Mouse (Mus musculus): ENCODE measurements at regions not wholly inside any gene's neighbourhood (a gene's known extent, or its start where the extent isn't known, plus 50 kb on each side); places are given as distances from the start of the nearest gene placed in this dataset.
A peak's percentile ranks its signal among the peaks of the same experiment; 100 is the strongest.

DNA sequence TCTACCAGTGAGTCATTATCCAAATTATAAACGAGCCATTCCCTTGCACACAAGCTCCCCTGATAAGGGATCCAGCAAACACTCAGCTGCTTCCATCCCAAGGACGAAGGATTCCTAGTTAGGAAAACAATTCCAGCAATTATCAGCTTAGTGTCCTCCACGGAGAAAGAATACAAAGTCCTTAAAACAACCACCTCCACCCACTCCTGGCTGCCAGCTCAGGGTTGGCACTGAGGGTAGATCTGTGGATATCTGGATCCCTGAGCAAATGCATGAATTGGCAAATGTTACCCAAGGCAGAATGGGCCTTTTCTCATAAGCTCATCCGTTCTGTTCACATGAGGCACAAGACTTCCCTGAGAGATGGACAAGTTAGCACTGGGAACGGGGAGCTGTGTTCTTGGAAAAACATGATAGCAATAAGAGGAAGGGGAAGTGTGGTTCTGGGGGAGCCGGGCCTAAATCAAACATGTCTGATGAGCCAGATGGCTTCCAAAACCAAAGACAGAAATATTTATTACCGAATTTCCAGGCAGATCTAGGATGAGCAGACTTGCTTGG is 368.1 kb upstream of the Runx1 start:
- DNase-seq (ENCODE audit: low spot score in 2 of 2): peak; percentile 5

DNA sequence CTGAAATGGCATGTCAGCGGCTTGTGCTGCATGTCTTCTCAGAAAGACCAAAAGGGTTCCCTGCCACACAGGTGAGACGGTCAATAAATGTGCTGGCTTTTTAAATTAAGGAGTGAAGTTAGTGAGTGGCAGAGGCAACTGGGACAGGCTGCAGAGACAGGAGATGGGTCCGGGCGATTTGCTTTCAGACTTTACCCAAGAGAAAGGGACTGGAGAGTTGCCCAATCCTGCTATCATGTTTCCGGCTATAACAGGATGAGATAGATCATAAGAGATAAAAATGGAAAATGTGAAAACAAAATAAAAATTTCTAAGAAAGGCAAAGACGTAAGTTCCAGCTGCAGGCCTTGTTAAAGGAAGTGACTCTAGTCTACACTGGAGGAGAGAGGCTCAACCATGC is 367.3 kb upstream of the Runx1 start:
- DNase-seq (ENCODE audit: low spot score in 2 of 2): no peak

DNA sequence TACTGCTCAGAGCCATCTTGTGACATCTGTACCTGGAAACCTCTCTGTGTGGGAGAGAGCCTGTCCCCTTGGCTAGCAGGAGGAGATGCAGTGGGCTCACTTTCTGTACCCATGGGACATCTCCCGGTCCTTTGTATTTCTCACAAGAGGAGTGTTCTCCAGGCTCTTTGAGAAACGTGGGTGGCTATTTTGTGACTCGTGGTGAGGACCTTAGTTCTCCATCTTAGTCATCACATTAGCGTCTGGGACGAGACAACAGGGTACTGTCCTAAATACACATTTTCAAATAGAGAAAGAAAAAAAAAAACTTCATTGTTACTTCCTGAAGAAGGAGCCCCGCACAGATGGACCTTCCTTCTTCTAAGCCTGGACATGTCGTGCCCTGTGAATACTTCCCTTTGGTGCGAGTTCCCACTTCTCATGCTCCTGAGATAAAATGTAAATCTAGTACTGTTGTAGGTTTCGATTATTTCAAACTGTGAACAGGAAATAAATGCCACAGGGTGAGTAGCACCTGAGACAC is 366.8 kb upstream of the Runx1 start:
- no peak for DNase-seq (ENCODE audit: low spot score in 2 of 2)

DNA sequence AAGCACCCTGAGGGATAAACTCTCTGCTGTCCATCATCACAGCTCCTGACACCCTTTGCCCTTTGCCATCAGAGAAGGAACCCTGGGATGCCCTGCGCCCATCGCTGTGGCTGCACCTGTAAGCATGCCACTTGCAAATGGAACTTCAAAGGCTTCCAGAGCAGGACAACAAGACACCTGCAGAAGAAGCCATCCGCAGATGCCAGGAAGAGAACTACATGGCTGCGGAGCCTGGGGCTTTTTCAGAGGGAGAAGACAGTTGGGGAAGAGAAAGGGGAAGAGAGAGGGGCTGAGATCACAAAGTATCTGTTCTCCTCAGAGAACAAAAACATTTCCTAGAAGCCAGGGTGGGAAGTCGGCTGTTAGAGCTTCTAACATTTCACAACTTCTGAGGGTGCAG is 365.2 kb upstream of the Runx1 start:
- no peak for DNase-seq (ENCODE audit: low spot score in 2 of 2)

DNA sequence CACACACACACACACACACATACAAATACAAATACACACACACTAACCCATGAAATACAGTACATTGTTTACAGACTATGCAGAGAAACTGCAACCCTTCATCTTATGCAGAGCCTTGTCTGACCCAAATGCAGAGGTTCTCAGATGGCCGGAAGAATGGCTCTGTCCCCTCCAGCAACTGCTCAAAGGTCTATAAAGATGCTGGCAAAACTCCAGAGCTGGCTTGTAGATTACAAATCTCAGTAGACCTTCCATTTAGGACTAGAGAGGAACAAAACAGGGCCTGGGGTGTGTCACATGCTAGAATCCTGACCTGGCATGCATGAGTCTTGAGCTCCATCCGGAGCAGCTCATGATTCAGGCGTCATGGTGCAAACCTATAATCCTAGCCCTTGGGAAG is 364.4 kb upstream of the Runx1 start:
- no peak for DNase-seq (ENCODE audit: low spot score in 2 of 2)

DNA sequence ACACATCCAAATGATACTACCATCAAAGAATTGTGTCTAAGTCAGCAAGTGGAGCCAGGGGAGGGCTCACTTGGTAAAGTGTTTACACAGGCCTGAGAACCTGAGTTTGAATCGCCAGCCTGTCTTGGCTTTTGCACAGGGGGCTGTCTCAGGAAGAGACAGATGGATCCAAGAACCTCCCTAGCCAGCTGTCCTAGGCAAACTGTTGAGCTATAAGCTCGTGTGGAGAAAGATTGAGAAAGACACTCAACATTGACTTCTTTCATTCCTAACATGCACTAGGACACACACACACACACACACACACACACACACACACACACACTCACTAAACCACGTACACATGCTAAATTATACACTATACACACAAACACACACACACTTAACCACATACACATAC is 363.9 kb upstream of the Runx1 start:
- no peak for DNase-seq (ENCODE audit: low spot score in 2 of 2)

DNA sequence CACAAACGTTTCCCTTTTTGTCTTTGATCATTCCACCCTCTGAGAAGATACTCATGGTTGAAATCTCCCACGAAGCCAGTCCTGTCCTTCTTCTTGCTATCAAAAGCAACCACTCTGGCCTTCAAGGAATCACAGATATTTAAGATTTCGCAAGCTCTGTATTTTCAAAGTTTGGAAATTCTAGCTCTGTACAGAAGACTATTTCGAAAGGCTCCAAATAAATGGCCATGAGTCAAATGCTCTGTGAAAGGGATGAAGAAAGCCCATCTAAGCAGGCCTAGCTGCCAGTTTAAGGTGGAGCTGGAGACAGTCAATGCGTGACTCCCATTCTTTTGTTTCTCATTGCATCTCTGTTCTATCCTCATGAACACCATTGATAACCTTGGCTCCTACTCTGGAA is 363.5 kb upstream of the Runx1 start:
- DNase-seq (ENCODE audit: low spot score in 2 of 2): no peak

DNA sequence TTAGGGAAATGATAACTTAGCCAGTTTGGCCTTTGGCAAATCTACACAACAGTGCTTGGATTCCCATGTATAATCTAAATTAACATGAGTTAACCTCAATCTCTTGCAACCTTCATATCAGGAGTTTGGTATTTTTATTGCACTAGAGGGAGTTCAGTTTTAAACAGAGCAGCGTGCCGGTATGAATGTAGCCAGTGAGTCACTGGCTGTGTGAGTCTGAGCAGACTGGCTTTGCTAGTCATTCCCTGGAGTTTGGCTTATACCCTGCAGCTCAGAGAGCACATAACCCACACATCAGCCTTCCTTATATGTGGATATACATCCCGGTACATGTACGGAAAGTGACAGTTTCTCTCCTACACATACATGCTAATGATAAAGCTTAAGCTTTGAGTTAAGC is 360.6 kb upstream of the Runx1 start:
- DNase-seq (ENCODE audit: low spot score in 2 of 2): peak in 1 of 2 experiments; percentile 10

DNA sequence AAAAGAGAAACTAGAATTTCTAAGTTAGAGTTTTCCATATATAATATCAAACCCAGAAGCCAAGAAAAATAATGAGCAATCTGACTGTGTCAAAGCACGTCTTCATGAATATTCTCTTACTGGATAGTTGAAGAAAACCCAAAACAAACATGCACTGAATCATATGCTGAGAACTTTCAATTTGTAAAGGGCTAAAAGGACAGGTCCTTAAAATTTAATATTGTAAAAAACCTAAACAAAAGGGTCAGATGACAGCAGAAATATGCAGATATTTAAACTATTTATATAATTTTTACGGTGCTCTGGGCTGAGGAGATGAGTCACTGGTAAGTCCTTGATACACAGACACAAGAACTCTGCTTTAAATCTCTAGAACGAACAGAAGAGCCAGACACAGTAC is 356.7 kb upstream of the Runx1 start:
- no peak for DNase-seq (ENCODE audit: low spot score in 2 of 2)

DNA sequence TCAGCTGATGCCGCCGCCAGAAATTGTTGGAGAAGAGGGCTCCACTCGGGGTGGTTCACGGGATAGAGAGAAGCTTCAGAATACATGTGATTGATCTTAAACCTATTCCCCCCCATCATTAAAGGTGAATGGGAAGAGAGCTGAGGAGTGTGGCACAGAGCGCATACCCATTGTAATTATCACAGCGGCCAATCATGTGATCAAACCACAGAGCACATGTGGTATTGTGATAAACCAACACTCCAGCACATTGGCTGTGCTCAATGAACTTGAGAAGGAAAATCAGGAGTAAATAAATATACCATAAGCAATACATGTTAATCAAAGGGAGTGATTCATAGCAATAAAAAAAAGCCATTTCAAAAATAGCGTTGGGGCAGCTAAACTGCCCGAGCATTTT is 355.5 kb upstream of the Runx1 start:
- no peak for DNase-seq (ENCODE audit: low spot score in 2 of 2)

DNA sequence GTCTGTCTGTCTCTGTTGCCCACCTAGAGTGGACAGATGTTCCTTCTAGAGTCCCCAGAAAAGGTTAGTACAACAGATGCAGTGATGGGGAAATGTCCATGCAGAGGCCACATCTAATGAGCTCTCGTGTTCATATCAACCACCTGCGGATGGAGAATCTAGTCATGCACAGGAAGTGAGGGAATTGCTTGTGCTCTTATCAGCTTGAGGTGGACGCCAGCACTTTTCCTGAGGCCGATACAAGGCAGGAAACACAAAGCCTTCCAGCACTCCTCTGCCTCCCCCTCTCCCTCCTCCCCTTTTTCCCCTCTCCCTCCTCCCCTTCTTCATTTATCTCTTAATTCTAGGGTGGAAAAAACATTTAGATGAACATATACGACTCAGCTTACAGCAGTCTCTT is 354.3 kb upstream of the Runx1 start:
- DNase-seq (ENCODE audit: low spot score in 2 of 2): no peak

DNA sequence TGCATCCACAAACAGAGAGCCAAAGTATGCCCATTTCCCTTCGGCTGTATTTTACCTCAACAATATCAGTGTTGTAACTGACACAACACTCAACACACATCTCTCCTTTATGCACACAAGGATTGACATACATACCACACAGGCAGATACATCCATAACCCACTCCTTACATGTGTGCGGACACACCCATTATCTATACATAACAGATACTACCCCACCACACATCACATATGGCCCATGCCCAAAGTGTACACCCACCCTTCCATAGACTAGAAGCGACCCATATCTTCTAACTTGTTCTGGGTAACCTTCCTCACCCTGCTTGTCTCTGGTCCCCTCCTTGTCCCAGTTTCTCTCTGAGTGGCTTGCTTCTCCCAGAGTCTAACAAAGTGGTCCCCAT is 340.7 kb upstream of the Runx1 start:
- DNase-seq (ENCODE audit: low spot score in 2 of 2): no peak

DNA sequence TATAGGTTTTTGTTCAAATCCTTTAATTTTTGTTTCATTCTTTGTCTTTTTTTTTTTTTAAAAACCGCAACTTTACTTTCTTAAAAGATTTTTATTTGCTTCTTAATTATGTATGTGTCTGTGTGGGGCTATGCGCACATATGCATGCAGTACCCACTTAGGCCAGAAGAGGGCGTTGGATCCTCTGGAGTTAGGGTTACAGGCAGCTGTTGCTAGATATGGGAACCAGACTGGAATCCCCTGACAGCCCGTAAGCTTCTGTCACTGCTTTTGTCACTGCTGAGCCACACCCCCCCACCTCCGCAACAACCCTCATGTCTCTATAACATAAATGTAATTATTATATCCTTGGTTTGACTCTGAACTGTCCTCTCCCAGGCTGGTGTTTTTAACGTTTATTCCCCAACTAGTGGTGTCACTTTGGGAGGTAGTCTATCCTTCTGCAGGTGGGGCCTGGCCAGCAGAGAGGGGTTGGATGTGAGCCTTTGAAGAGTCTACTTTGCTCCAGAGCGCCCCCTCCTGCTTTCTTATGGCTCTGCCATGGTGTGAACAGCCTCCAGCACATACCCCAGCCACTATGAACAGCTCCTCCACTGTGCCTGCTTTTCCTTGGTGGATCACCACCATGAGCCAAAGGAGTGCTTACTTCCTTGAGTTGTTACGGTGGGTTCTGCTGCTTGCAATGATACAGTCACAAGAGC is 332.7 kb upstream of the Runx1 start:
- DNase-seq (ENCODE audit: low spot score in 2 of 2): no peak

DNA sequence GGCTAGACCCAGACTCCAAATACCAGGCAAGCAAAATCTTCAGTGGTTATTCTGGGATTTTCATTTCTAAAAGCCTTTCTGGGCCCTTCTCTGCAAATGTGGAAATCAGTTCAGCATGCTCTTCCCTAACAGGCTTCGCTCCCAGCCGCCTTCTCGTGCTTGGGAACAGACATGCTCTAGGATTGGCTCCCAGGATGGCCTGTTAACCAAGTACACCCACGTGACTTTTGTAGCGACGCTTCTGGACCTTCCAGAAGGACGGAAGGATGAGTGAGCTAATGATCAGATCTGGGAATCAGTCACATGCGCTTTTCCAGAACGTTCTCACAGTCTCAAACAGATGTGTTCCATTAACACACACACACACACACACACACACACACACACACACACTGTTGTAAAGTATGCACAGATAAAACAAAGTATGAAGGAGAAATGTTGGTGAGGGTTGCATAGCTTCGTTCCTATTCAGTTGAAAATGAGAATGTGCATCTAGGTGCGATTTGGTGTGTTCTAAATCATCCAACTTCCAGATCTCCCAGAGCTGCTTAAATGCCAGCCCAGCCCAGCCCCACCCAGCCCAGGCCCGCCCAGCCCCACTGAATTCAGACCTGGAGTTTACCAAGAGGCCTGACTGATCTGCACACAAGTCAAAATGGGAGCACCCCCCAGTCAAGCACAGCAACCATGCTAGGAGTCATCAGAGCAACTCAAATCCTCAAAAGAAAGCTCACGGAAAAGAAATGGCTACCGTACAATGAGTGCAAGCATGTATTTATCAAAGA is 327.8 kb upstream of the Runx1 start:
- DNase-seq (ENCODE audit: low spot score in 2 of 2): no peak

DNA sequence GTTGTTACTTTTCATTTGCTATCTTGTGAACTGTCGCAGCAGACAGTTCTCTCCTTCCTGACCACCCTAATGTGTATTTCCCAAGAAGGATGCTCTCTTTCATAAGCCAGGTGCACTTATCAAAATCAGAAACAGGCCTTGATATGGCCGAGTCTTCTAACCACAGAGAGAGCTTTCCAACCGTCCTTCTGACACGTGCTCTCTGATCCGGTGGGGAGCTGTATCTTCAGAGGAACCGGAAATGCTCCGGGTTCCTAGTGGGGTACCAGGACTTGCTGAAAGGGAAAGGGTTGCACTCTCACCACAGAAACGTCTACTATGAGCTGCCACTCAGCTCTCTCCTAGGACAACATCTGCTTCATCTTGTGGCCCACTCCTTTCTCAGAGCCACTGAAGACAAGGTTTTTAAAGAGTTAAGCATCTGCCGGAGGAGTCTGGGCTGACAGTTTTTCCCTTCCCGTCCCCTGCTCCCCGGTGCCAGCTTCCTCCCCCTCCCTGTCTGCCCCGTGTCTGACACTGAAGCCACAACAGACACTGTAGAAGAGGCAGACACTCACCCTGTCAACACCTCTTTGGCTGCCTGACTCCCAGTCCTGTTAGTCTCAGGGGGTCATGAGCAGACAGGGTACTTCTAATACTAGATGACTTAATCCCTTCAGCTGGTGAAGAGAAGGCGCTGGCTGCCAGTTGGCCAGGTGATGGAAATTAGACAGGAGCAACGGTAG is 327.0 kb upstream of the Runx1 start:
- DNase-seq (ENCODE audit: low spot score in 2 of 2): no peak

DNA sequence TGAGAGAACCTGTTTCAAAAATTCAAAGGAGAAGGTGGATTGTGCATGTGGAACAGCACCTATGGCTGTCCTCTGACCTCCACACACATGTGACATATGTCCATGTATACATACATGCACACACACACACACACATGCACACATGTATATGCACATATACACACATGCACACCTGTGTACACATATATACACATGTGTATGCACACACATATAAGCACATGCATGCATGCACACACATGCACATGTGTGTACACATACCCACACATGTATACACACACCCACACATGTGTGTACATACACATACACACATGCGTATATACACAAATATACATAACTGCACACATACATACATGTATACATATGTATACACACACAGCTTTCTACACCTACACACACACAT is 326.1 kb upstream of the Runx1 start:
- no peak for DNase-seq (ENCODE audit: low spot score in 2 of 2)

DNA sequence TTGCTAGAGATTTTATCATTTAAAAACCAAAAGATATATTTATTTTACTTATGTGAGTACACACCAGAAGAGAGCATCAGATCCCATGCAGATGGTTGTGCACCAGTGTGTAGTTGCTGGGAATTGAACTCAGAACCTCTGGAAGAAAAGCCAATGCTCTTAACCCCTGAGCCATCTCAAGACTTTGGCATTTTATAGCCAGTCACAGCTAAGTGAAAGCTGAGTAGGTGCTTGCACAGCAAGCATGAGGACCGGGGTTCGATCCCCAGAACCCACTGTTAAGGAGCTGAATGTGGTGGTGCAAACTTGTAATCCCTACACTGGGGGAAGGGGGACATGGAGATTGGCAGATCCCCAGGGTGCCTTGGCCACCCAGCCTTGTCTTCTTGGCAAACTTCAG is 325.7 kb upstream of the Runx1 start:
- no peak for DNase-seq (ENCODE audit: low spot score in 2 of 2)

DNA sequence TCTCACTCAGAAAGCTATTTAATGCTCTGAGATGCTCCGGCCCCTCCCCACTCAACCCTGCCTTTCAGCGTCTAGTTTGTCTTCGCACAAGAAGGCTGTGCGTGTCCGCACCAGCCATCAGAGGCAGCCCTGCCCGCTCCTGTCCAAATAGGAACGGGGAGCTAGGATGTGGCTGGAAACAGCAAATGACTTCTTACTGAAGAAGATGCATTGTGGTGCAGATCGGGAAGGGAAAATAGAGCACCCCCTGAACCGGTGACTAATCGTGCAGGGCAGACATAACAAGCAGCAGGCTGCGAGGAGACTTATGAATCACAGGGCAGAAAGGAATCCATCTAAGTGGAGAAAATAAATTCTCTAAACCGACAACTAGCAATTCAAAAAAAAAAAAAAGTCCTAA is 324.5 kb upstream of the Runx1 start:
- peak in 1 of 2 experiments; percentile 4 for DNase-seq (ENCODE audit: low spot score in 2 of 2)

DNA sequence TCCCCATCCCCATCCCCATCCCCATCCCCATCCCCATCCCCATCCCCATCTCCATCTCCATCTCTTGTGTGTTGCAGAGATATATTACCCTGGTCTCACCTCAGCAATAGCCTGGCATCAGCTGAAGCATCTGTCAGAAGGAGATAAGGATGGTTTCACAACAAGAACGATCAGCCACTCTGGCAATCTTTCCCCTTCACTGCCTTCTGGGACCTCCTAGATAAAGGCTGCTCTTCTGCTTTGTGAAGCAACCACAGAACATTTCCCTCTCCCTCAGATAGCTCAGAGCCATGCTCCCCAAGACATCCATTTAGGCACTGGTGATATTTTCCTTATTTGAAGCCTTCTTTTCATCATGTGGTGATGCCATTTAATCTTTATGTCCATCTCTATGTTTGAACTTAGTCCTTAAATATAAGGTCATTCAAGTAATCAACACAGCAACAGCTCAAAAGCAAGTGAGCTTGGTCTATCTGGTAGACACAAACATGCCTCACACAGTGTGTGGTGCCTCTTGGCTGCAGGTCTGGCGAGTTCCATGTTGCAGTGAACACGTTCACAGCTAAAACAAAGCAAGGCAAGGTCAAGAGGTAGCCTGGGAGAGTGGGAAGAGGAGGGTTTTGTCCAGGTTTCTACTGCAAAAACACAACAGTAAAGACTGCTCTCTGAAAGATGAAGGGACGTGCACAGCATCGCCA is 321.7 kb upstream of the Runx1 start:
- DNase-seq (ENCODE audit: low spot score in 2 of 2): no peak

DNA sequence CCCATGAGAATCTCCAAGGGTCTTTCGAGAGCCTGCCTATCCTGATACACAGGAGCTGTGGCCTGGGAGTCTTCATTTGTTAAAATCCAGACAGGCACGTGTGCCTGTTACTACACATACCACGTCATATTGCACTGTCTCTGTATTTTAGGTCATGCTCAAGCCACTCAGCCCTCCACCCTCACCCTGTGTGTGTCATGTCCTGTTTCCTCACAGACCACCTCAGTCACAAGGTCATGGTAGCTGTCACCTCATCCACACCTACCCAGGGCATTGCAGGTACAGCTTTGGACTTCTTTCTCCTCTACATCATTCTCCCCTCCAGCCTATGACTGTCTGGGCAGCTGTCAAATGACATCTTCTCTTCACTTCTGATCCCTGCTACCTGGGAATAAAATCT is 320.9 kb upstream of the Runx1 start:
- DNase-seq (ENCODE audit: low spot score in 2 of 2): no peak

DNA sequence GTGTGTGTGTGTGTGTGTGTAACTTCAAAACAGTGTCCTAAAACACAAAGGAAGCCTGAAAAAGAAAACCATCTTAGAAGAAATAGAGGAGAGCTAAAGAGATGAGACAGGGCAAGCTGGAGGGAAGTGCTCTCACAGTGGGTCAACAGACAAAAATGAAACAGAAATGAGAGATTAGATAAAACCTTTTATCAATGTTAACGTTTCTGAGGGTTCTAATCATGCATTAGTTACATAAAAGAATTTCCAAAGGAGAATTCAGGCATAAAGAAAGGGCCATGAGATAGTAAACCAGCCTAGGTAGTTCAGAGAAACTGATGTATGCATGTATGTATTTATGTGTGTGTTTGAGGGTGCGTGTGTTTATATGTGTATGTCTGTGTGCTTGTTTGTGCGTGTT is 319.7 kb upstream of the Runx1 start:
- DNase-seq (ENCODE audit: low spot score in 2 of 2): no peak
